Mouse (Mus musculus) neural tube, embryonic 11.5 days (tissue): ENCODE measurements around the gene Ost4. TPM values are rescaled to one million over a fixed set of nuclear protein-coding genes. Genes with fewer than 3 reads are reported as not detected.
"Not testable (repeated sequence)": the region's sequence is repeated elsewhere in the genome, so short reads cannot be mapped to it uniquely, and the experiment has no call there.

Source experiments
- ATAC-seq: fragments of 200-750 bp; cut with Nextera tagmentation; 2 replicates; pipeline ENCODE4 v1.8.0; 2017; ENCODE audit warnings: moderate number of reproducible peaks, mild to moderate bottlenecking, moderate TSS enrichment, moderate library complexity; ENCODE audit not compliant: insufficient read depth, low FRiP score, low TSS enrichment
- DNase-seq: peaks from one replicate; pipeline ENCODE4 v3.0.0-alpha.2; 2015; ENCODE audit warnings: low spot score
- H3K27ac ChIP-seq: fragments of 300-500 bp; sonication (generic); 2 replicates; pipeline ENCODE4 v1.5.1; 2014; ENCODE audit warnings: low read depth, mild to moderate bottlenecking, low read length
- H3K27me3 ChIP-seq: fragments of 300-500 bp; sonication (generic); 2 replicates; pipeline ENCODE4 v1.6.1; 2014; ENCODE audit warnings: mild to moderate bottlenecking, low read length, mixed read lengths; ENCODE audit not compliant: control insufficient read depth, insufficient read depth
- H3K36me3 ChIP-seq: fragments of 300-500 bp; sonication (generic); 2 replicates; pipeline ENCODE4 v1.6.1; 2014; ENCODE audit warnings: mild to moderate bottlenecking, low read length, moderate library complexity, mixed read lengths; ENCODE audit not compliant: control insufficient read depth, insufficient read depth
- H3K4me1 ChIP-seq: fragments of 300-500 bp; sonication (generic); 2 replicates; pipeline ENCODE4 v1.6.1; 2014; ENCODE audit warnings: low read length, mixed read lengths; ENCODE audit not compliant: control insufficient read depth, insufficient read depth
- H3K4me2 ChIP-seq: fragments of 300-500 bp; sonication (generic); 2 replicates; pipeline ENCODE4 v1.6.1; 2014; ENCODE audit warnings: low read depth, mild to moderate bottlenecking, moderate library complexity
- H3K4me3 ChIP-seq: fragments of 300-500 bp; sonication (generic); 2 replicates; pipeline ENCODE4 v1.5.1; 2014; ENCODE audit warnings: low read depth, low read length
- H3K9ac ChIP-seq: fragments of 300-500 bp; sonication (generic); 2 replicates; pipeline ENCODE4 v1.6.1; 2014; ENCODE audit warnings: mild to moderate bottlenecking, low read length
- H3K9me3 ChIP-seq: fragments of 300-500 bp; sonication (generic); 2 replicates; pipeline ENCODE4 v1.6.1; 2016; ENCODE audit warnings: low read length; ENCODE audit not compliant: control insufficient read depth
- WGBS: fragments of 180-500 bp; shearing (Covaris S2); extraction: QIAGEN DNeasy Blood & Tissue Kit; methylation state at CpG from one replicate; pipeline ENCODE4 v1.1.7; 2014; 5-methylcytosine and 5-hydroxymethylcytosine counted together
- polyA plus RNA-seq: library from polyadenylated mRNA; unstranded; fragments of >200 nt; fragmentation: Nextera tagmentation; extraction: Ambion mirVana; gene quantifications from 2 replicates; pipeline ENCODE4 v1.2.1, GENCODE M21; 2014

The Ost4 gene
- polyA plus RNA-seq, 1 experiment from 2014 or later, result 354 TPM

GRCm38 (mm10) chr5:30881839-30882238, 25.7 kb downstream of the Ost4 start:
- ATAC-seq, H3K36me3 ChIP-seq, H3K9ac ChIP-seq, H3K27ac ChIP-seq, H3K4me2 ChIP-seq, H3K27me3 ChIP-seq, DNase-seq, H3K4me3 ChIP-seq, H3K4me1 ChIP-seq, H3K9me3 ChIP-seq: not testable (repeated sequence)
- WGBS, result 75% methylated on average over 4 of the region's 4 CpGs

- Histone ChIP-seq H3K27me3 (no peaks in the 10 kb centered on the region), H3K4me2 (no peak overlapping the region), H3K9me3 (no peaks in the 10 kb centered on the region), H3K27ac (no peak overlapping the region), H3K4me3 (no peak overlapping the region), H3K4me1 (no peaks in the 10 kb centered on the region), H3K9ac (no peak overlapping the region), H3K36me3 (peaks cover 15% of the 10 kb centered on the region)
- ATAC-seq (no peak), DNase-seq (no peak)
- WGBS, result 85% methylated on average over 5 of the region's 5 CpGs
Measured at GRCm38 (mm10) chr5:30879347-30879943, 28.1 kb downstream of the Ost4 start.

- H3K4me1 ChIP-seq, result no peaks in the 10 kb centered on the region
- ATAC-seq (no peak), DNase-seq (no peak)
- no peak overlapping the region for H3K4me2 ChIP-seq
- H3K27ac ChIP-seq, result no peak overlapping the region
- WGBS, result 58% methylated on average over 6 of the region's 6 CpGs
- H3K36me3 ChIP-seq, result peaks cover 15% of the 10 kb centered on the region
- H3K9ac ChIP-seq, result no peak overlapping the region
- H3K9me3 ChIP-seq, result no peaks in the 10 kb centered on the region
- no peak overlapping the region for H3K4me3 ChIP-seq
- no peaks in the 10 kb centered on the region for H3K27me3 ChIP-seq
Measured at GRCm38 (mm10) chr5:30878616-30879015, 29.0 kb downstream of the Ost4 start.

GRCm38 (mm10) chr5:30874365-30874764, 33.2 kb downstream of the Ost4 start:
- 94% methylated on average over 7 of the region's 7 CpGs for WGBS
- no peak overlapping the region for H3K4me2 ChIP-seq
- H3K9ac ChIP-seq, result no peak overlapping the region
- ATAC-seq (no peak), DNase-seq (no peak)
- H3K4me3 ChIP-seq, result no peak overlapping the region
- H3K4me1 ChIP-seq, result peaks cover 9% of the 10 kb centered on the region; the same call in 1 of the 2 replicates
- no peaks in the 10 kb centered on the region for H3K27me3 ChIP-seq
- H3K36me3 ChIP-seq, result peaks cover 27% of the 10 kb centered on the region
- H3K9me3 ChIP-seq, result no peaks in the 10 kb centered on the region
- no peak overlapping the region for H3K27ac ChIP-seq

- no peak for DNase-seq
- no peak overlapping the region for H3K27ac ChIP-seq
- H3K9ac ChIP-seq, result no peak overlapping the region
- H3K27me3 ChIP-seq, result no peaks in the 10 kb centered on the region
- peaks cover 27% of the 10 kb centered on the region for H3K36me3 ChIP-seq
- ATAC-seq, result no peak
- H3K4me3 ChIP-seq, result no peak overlapping the region
- 97% methylated on average over 9 of the region's 9 CpGs for WGBS
- no peaks in the 10 kb centered on the region for H3K9me3 ChIP-seq
- peaks cover 11% of the 10 kb centered on the region; the same call in 1 of the 2 replicates for H3K4me1 ChIP-seq
- no peak overlapping the region for H3K4me2 ChIP-seq
Measured at GRCm38 (mm10) chr5:30872574-30872973, 35.0 kb downstream of the Ost4 start.

- 30% methylated on average over 2 of the region's 2 CpGs for WGBS
- no peak overlapping the region for H3K27ac ChIP-seq
- H3K4me3 ChIP-seq, result peak overlapping the region; percentile 91
- no peaks in the 10 kb centered on the region for H3K27me3 ChIP-seq
- ATAC-seq (no peak), DNase-seq (no peak)
- peak overlapping the region; percentile 84 for H3K9ac ChIP-seq
- peaks cover 11% of the 10 kb centered on the region; the same call in 1 of the 2 replicates for H3K4me1 ChIP-seq
- no peaks in the 10 kb centered on the region for H3K9me3 ChIP-seq
- H3K4me2 ChIP-seq, result peak overlapping the region; percentile 84
- H3K36me3 ChIP-seq, result peaks cover 13% of the 10 kb centered on the region
Measured at GRCm38 (mm10) chr5:30870131-30870406, 37.5 kb downstream of the Ost4 start.

- Histone ChIP-seq H3K36me3 (peaks cover 11% of the 10 kb centered on the region), H3K27me3 (no peaks in the 10 kb centered on the region), H3K9me3 (no peaks in the 10 kb centered on the region), H3K4me3 (peak overlapping the region; percentile 91), H3K4me2 (peak overlapping the region; percentile 84), H3K4me1 (peaks cover 11% of the 10 kb centered on the region; the same call in 1 of the 2 replicates), H3K9ac (peak overlapping the region; percentile 84), H3K27ac (no peak overlapping the region)
- DNase-seq (peak; percentile 91), ATAC-seq (peak; percentile 93)
- WGBS, result under 1% methylated on average over 63 of the region's 63 CpGs
Measured at GRCm38 (mm10) chr5:30869405-30870130, 38.0 kb downstream of the Ost4 start.

- Histone ChIP-seq H3K9me3 (no peaks in the 10 kb centered on the region), H3K4me1 (peaks cover 11% of the 10 kb centered on the region; the same call in 1 of the 2 replicates), H3K36me3 (peaks cover 11% of the 10 kb centered on the region), H3K27ac (no peak overlapping the region), H3K4me2 (peak overlapping the region; percentile 84), H3K9ac (peak overlapping the region; percentile 84), H3K27me3 (no peaks in the 10 kb centered on the region), H3K4me3 (peak overlapping the region; percentile 91)
- ATAC-seq (0 out of 2 replicates have a peak, but pooled peaks have one; percentile 28), DNase-seq (peak; percentile 18)
- WGBS, result 20% methylated on average over 9 of the region's 9 CpGs
Measured at GRCm38 (mm10) chr5:30868981-30869380, 38.6 kb downstream of the Ost4 start.

- peaks cover 9% of the 10 kb centered on the region for H3K36me3 ChIP-seq
Measured at GRCm38 (mm10) chr5:30867712-30868111, 39.9 kb downstream of the Ost4 start, which contains the start of gene Tmem214. Gene Tmem214, plus strand, starts transcription at chr5:30868012.

More at GRCm38 (mm10) chr5:30867712-30868111, 39.9 kb downstream of the Ost4 start, which contains the start of gene Tmem214:
- no peaks in the 10 kb centered on the region for H3K9me3 ChIP-seq
- 93% methylated on average over 3 of the region's 3 CpGs for WGBS
- no peak within 1 kb of the TSS for H3K27ac ChIP-seq
- no peak within 1 kb of the TSS for H3K9ac ChIP-seq
- H3K27me3 ChIP-seq, result no peaks in the 10 kb centered on the region
- ATAC-seq, result no peak
- peaks cover 11% of the 10 kb centered on the region; the same call in 1 of the 2 replicates for H3K4me1 ChIP-seq
- DNase-seq, result no peak
- no peak within 1 kb of the TSS for H3K4me3 ChIP-seq
- H3K4me2 ChIP-seq, result no peak within 1 kb of the TSS
